Mouse (Mus musculus): ENCODE data around the gene Bmp7. TPM values are rescaled to one million over a fixed set of nuclear protein-coding genes. Genes with fewer than 3 reads are reported as not detected.

The Bmp7 gene
- polyA plus RNA-seq, 1 experiment from 2014 or later, result 5.8 TPM

DNA sequence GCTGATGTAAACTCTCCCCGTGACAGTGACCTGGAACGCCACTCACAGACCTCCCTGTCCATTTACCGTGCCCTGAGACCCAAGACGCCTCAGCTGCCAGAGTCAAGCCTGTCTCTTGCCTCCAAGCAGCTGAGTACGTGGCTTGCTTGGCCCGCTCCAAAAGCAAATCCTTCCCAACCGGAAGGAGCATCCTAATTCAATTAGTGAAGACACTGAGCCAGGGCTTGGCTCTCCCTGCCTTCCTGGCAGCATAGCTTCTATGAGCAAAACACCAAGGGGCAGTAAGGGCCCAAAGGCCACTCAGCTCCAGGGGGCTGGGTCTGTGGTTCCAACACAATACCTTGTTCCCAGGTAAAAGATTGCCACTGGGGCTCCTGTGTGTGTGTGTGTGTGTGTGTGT lies 34.6 kb upstream of the Bmp7 start:
- no peak overlapping the region for H3K4me2 ChIP-seq (ENCODE audit: low read depth, low read length)
- WGBS, result 48% methylated on average over 7 of the region's 7 CpGs
- no peak for ATAC-seq (ENCODE audit: low read depth)

DNA sequence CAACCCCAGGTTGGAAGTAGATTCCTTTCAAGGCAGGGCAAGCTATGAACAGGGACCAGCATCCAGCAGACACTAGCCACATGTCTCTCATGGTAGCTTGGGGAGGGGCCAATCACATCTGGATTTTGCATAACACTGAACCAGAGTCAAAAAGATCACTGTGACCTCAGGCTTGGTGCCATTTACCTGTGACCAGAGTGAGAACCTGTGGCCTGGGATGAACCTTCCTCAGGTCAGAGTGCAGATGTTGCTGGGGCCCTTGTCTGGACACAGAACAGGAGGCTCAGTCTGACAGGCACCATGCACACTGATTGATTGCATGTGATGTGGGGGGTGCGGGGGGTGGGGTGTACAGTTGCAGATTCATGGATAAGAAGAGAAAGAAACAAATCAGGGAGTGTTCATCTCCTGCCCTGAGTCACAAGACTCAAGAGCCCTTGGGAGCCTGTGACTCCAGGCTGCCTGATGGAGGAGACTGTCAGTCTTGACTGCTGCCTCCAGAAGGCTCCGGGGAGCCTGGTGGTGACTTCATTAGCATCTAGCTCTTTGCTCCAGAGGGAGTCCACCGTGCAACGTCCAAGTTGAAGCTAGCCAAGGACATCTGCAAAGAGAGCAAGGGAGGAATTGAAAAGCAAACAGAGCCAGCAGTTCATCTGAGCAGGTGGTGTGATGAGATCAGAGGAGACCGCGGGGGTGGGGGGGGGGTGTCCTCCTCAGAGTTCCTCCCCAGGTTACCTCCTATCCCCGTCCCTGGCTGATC lies 33.9 kb upstream of the Bmp7 start:
- Histone ChIP-seq H3K4me3 (ENCODE audit: low read depth, low read length) (no peak overlapping the region), H3K27me3 (ENCODE audit: control insufficient read depth, insufficient read depth, low read length) (no peaks in the 10 kb centered on the region), H3K4me2 (ENCODE audit: low read depth, low read length) (no peak overlapping the region), H3K27ac (ENCODE audit: low read depth, low read length) (no peak overlapping the region), H3K9ac (replicated peaks; ENCODE audit: low read depth, low read length) (no peak overlapping the region), H3K9me3 (ENCODE audit: control insufficient read depth, low read length) (no peaks in the 10 kb centered on the region), H3K36me3 (ENCODE audit: control insufficient read depth, insufficient read depth, low read length) (no peaks in the 10 kb centered on the region), H3K4me1 (ENCODE audit: control insufficient read depth, insufficient read depth, low read length) (0 out of 2 replicates have a peak, but pooled peaks cover 3% of the 10 kb centered on the region)
- 27% methylated on average over 7 of the region's 7 CpGs for WGBS
- ATAC-seq (ENCODE audit: low read depth), result no peak

More for the DNA sequence above, 34.6 kb upstream of the Bmp7 start:
- Histone ChIP-seq H3K4me3 (ENCODE audit: low read depth, low read length) (no peak overlapping the region), H3K9me3 (ENCODE audit: control insufficient read depth, low read length) (no peaks in the 10 kb centered on the region), H3K27ac (ENCODE audit: low read depth, low read length) (no peak overlapping the region), H3K4me1 (ENCODE audit: control insufficient read depth, insufficient read depth, low read length) (0 out of 2 replicates have a peak, but pooled peaks cover 3% of the 10 kb centered on the region), H3K9ac (replicated peaks; ENCODE audit: low read depth, low read length) (no peak overlapping the region), H3K27me3 (ENCODE audit: control insufficient read depth, insufficient read depth, low read length) (no peaks in the 10 kb centered on the region), H3K36me3 (ENCODE audit: control insufficient read depth, insufficient read depth, low read length) (no peaks in the 10 kb centered on the region)

DNA sequence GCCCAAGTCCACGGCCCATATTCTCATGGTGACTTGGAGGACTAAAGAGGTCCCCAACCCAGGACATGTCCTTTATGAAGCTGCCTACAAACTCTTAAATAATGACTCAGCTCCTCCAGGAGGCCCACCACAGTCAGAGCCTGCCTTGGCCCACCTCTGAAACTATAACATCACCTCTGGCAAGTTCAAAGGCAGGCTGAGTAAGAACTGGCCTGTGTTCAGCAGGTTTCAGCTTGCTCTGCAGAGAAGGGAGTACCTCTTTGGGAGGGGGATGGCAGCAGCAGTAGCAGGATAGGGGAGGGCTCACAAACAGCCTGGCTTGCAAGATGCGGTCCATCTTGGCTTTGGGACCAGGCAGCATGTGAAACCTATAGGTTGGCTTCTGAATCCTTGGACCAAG lies 31.7 kb upstream of the Bmp7 start:
- Histone ChIP-seq H3K9me3 (ENCODE audit: control insufficient read depth, low read length) (no peaks in the 10 kb centered on the region), H3K9ac (replicated peaks; ENCODE audit: low read depth, low read length) (no peak overlapping the region), H3K27me3 (ENCODE audit: control insufficient read depth, insufficient read depth, low read length) (no peaks in the 10 kb centered on the region), H3K36me3 (ENCODE audit: control insufficient read depth, insufficient read depth, low read length) (no peaks in the 10 kb centered on the region), H3K4me3 (ENCODE audit: low read depth, low read length) (no peak overlapping the region), H3K4me2 (ENCODE audit: low read depth, low read length) (no peak overlapping the region), H3K27ac (ENCODE audit: low read depth, low read length) (no peak overlapping the region), H3K4me1 (ENCODE audit: control insufficient read depth, insufficient read depth, low read length) (no peaks in the 10 kb centered on the region)
- no peak for ATAC-seq (ENCODE audit: low read depth)
- WGBS, result 91% methylated on average over 2 of the region's 2 CpGs

DNA sequence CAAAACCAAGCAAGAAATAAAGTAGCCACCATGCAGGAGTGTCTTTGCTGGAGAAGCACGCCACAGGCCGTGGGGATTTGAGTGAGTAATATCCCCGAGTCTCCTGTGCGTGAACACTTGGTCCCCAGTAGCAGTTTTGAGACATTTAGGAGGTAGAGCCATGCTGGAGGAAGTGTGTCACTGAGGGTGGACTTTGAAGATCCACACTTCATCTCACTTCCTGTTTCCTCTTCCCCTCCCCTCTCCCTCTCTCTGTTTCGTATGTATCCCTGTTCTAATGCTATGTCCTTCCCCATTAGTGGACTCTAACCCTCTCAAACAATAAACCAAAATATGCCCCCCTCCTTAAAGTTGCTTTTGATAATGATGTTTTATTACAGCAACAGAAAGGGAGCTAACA lies 26.4 kb upstream of the Bmp7 start:
- WGBS, result 85% methylated on average over 5 of the region's 5 CpGs

DNA sequence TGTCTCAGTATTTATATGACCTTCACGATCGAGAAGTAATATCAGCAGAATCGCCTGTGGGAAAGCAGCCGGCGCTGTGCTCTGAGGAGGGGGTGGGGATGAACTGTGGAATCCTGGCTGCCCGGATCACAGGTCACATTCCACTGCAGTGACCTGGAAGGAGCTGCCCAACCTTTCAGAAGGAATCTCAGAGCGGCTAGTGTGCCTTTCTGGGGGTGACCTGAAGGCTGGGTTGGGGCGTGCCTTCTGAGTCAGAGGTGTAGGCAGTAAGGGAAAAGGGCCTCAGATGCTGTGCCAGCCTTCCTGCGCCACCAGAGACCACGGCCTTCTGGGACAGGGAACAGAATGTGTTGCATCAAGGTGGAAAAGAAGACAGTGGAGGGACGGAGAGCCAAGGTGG lies 25.1 kb upstream of the Bmp7 start:
- H3K9me3 ChIP-seq (ENCODE audit: control insufficient read depth, low read length), result no peaks in the 10 kb centered on the region
- no peak overlapping the region for H3K9ac ChIP-seq (replicated peaks; ENCODE audit: low read depth, low read length)
- no peaks in the 10 kb centered on the region for H3K27me3 ChIP-seq (ENCODE audit: control insufficient read depth, insufficient read depth, low read length)
- H3K4me2 ChIP-seq (ENCODE audit: low read depth, low read length), result no peak overlapping the region
- H3K36me3 ChIP-seq (ENCODE audit: control insufficient read depth, insufficient read depth, low read length), result no peaks in the 10 kb centered on the region
- H3K4me3 ChIP-seq (ENCODE audit: low read depth, low read length), result no peak overlapping the region
- no peak overlapping the region for H3K27ac ChIP-seq (ENCODE audit: low read depth, low read length)
- no peak for ATAC-seq (ENCODE audit: low read depth)
- 68% methylated on average over 11 of the region's 11 CpGs for WGBS
- H3K4me1 ChIP-seq (ENCODE audit: control insufficient read depth, insufficient read depth, low read length), result no peaks in the 10 kb centered on the region

More for the DNA sequence above, 26.4 kb upstream of the Bmp7 start:
- H3K9me3 ChIP-seq (ENCODE audit: control insufficient read depth, low read length), result no peaks in the 10 kb centered on the region
- H3K9ac ChIP-seq (replicated peaks; ENCODE audit: low read depth, low read length), result no peak overlapping the region
- H3K27ac ChIP-seq (ENCODE audit: low read depth, low read length), result no peak overlapping the region
- no peaks in the 10 kb centered on the region for H3K36me3 ChIP-seq (ENCODE audit: control insufficient read depth, insufficient read depth, low read length)
- H3K4me2 ChIP-seq (ENCODE audit: low read depth, low read length), result no peak overlapping the region
- H3K4me3 ChIP-seq (ENCODE audit: low read depth, low read length), result no peak overlapping the region
- H3K4me1 ChIP-seq (ENCODE audit: control insufficient read depth, insufficient read depth, low read length), result no peaks in the 10 kb centered on the region
- no peak for ATAC-seq (ENCODE audit: low read depth)
- H3K27me3 ChIP-seq (ENCODE audit: control insufficient read depth, insufficient read depth, low read length), result no peaks in the 10 kb centered on the region

DNA sequence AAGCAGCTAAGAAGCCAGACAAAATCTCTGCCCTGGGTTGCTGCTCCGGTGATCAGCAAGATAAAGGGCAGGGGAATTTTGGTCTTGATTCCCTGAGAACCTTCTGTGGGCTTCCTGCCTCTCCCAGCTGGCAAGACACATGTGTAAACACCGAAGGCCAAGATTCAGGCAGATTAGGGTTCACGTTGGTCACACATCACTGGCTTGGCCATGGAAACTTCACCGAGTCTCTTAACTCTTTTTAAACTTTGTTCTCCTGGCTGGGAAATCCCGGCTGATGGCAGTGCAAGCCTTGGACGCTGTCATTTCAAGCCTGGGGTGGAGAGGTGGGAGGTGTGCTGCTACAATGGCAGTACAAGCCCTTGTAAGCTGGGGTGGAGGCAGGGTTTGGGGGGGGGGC lies 21.1 kb upstream of the Bmp7 start:
- Histone ChIP-seq H3K9ac (replicated peaks; ENCODE audit: low read depth, low read length) (no peak overlapping the region), H3K4me2 (ENCODE audit: low read depth, low read length) (no peak overlapping the region), H3K27ac (ENCODE audit: low read depth, low read length) (no peak overlapping the region), H3K4me3 (ENCODE audit: low read depth, low read length) (no peak overlapping the region), H3K9me3 (ENCODE audit: control insufficient read depth, low read length) (no peaks in the 10 kb centered on the region; the same call in 1 of the 2 replicates), H3K4me1 (ENCODE audit: control insufficient read depth, insufficient read depth, low read length) (no peaks in the 10 kb centered on the region), H3K36me3 (ENCODE audit: control insufficient read depth, insufficient read depth, low read length) (no peaks in the 10 kb centered on the region), H3K27me3 (ENCODE audit: control insufficient read depth, insufficient read depth, low read length) (no peaks in the 10 kb centered on the region)
- 62% methylated on average over 6 of the region's 6 CpGs for WGBS
- no peak for ATAC-seq (ENCODE audit: low read depth)

DNA sequence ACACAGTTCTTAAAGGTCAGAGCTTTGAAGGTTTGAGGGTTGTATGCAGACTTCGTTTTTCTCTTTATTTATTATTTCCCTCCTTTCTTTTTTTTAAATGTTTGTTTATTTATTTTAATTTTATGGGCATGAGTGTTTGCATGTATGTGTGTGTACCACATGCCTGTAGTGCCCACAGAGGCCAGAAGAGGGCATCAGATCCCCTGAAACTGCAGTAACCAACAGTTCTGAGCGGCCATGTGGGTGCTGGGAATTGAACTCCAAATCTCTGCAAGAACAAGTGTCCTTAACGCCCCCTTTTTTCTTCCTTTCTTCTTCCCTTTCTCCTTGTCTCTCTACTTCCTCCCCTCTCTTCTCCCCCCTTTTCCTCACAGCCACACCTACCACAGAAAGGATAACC lies 20.2 kb upstream of the Bmp7 start:
- H3K4me3 ChIP-seq (ENCODE audit: low read depth, low read length), result no peak overlapping the region
- no peaks in the 10 kb centered on the region for H3K36me3 ChIP-seq (ENCODE audit: control insufficient read depth, insufficient read depth, low read length)
- no peaks in the 10 kb centered on the region for H3K27me3 ChIP-seq (ENCODE audit: control insufficient read depth, insufficient read depth, low read length)
- H3K9me3 ChIP-seq (ENCODE audit: control insufficient read depth, low read length), result no peaks in the 10 kb centered on the region; the same call in 1 of the 2 replicates
- H3K9ac ChIP-seq (replicated peaks; ENCODE audit: low read depth, low read length), result no peak overlapping the region
- H3K4me1 ChIP-seq (ENCODE audit: control insufficient read depth, insufficient read depth, low read length), result no peaks in the 10 kb centered on the region
- H3K4me2 ChIP-seq (ENCODE audit: low read depth, low read length), result no peak overlapping the region
- WGBS, result 90% methylated on average over 3 of the region's 3 CpGs
- no peak overlapping the region for H3K27ac ChIP-seq (ENCODE audit: low read depth, low read length)
- ATAC-seq (ENCODE audit: low read depth), result no peak

DNA sequence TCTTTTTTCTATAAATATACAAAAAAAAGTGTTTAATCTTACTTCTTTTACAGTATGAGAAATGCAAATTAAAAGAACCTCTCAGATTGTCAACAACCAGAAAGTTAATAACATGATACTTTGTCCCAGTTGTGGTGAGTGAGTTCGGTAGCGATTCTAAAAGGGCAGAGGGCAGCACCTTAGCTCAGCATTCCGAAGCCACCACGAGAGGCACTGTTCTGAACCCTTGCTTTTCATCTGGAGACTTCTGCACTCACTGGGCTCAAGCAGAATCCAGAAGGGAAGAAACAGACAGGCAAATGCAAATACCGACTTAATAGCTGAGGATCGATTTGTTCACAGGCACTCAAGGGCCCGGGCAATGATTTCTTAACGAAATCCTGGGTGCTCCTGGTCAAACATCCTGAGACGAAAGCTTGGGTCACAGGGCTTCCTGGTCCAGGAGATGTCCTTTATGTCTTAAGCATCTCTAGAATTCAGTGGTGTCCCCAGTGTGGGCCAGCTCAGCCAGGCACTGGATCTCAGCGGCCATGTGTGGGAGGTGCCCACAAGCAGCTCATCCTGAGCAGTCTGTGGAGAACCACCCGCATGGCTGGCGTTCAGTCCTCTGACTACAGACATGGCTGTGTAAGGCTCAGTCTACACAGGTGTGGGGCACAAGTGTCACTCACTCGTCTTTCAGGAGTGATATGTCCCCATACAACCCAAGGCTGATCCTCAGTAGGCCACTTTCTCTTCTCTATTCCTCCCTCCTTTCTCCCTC lies 19.1 kb upstream of the Bmp7 start:
- H3K9ac ChIP-seq (replicated peaks; ENCODE audit: low read depth, low read length), result no peak overlapping the region
- WGBS, result 55% methylated on average over 13 of the region's 13 CpGs
- no peaks in the 10 kb centered on the region; the same call in 1 of the 2 replicates for H3K9me3 ChIP-seq (ENCODE audit: control insufficient read depth, low read length)
- H3K27ac ChIP-seq (ENCODE audit: low read depth, low read length), result no peak overlapping the region
- no peak overlapping the region for H3K4me2 ChIP-seq (ENCODE audit: low read depth, low read length)
- H3K4me1 ChIP-seq (ENCODE audit: control insufficient read depth, insufficient read depth, low read length), result no peaks in the 10 kb centered on the region
- ATAC-seq (ENCODE audit: low read depth), result no peak
- H3K4me3 ChIP-seq (ENCODE audit: low read depth, low read length), result no peak overlapping the region
- H3K27me3 ChIP-seq (ENCODE audit: control insufficient read depth, insufficient read depth, low read length), result no peaks in the 10 kb centered on the region
- H3K36me3 ChIP-seq (ENCODE audit: control insufficient read depth, insufficient read depth, low read length), result no peaks in the 10 kb centered on the region

DNA sequence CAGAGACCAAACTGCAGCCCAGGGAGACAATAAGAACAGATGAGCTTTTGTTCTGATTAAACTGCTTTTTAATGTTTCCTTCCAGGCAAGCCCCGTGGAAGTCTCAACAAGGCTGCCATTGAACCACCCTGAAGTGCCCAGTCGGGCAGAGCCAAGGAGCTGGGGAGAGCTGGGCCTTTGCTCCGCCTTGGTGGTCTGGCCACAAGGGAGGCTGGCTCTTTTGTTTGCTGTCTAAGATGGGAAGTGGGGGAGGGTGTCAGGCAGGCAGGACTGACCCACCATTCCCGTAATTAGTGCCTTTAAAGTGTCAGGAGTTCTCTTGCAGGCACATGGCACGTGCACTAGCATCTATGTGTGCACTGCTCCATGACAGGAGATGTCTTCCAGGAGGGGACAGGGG lies 18.5 kb upstream of the Bmp7 start:
- Histone ChIP-seq H3K36me3 (ENCODE audit: control insufficient read depth, insufficient read depth, low read length) (no peaks in the 10 kb centered on the region), H3K27ac (ENCODE audit: low read depth, low read length) (no peak overlapping the region), H3K27me3 (ENCODE audit: control insufficient read depth, insufficient read depth, low read length) (no peaks in the 10 kb centered on the region), H3K4me2 (ENCODE audit: low read depth, low read length) (no peak overlapping the region), H3K4me3 (ENCODE audit: low read depth, low read length) (no peak overlapping the region), H3K9ac (replicated peaks; ENCODE audit: low read depth, low read length) (no peak overlapping the region), H3K9me3 (ENCODE audit: control insufficient read depth, low read length) (no peaks in the 10 kb centered on the region; the same call in 1 of the 2 replicates), H3K4me1 (ENCODE audit: control insufficient read depth, insufficient read depth, low read length) (no peaks in the 10 kb centered on the region)
- 5% methylated on average over 5 of the region's 5 CpGs for WGBS
- peak; percentile 66 for ATAC-seq (ENCODE audit: low read depth)

Data from neural tube, embryonic 14.5 days (tissue).